Mouse (Mus musculus) hindbrain, postnatal 0 days (tissue): ENCODE measurements at regions not wholly inside any gene's neighbourhood (a gene's known extent, or its start where the extent isn't known, plus 50 kb on each side); places are given as distances from the start of the nearest gene placed in this dataset.

Experiments
- ATAC-seq: fragments of 200-750 bp; cut with Nextera tagmentation; 2 replicates; pipeline ENCODE4 v1.8.0; 2017; ENCODE audit warnings: mild to moderate bottlenecking, moderate TSS enrichment, moderate library complexity
- DNase-seq: peaks from one replicate; pipeline ENCODE4 v3.0.0-alpha.2; 2015; ENCODE audit warnings: low spot score
- H3K27ac ChIP-seq: fragments of 300-500 bp; sonication (generic); 2 replicates; pipeline ENCODE4 v1.5.1; 2014; ENCODE audit warnings: mild to moderate bottlenecking
- H3K27me3 ChIP-seq: fragments of 300-500 bp; sonication (generic); 2 replicates; pipeline ENCODE4 v1.6.1; 2014; ENCODE audit warnings: low read length, mixed read lengths; ENCODE audit not compliant: insufficient read depth
- H3K36me3 ChIP-seq: fragments of 300-500 bp; sonication (generic); 2 replicates; pipeline ENCODE4 v1.6.1; 2014; ENCODE audit warnings: low read length, mixed read lengths; ENCODE audit not compliant: insufficient read depth
- H3K4me1 ChIP-seq: fragments of 300-500 bp; sonication (generic); 2 replicates; pipeline ENCODE4 v1.6.1; 2014; ENCODE audit warnings: antibody characterized with exemption, low read length, mixed read lengths; ENCODE audit not compliant: insufficient read depth
- H3K4me2 ChIP-seq: fragments of 300-500 bp; sonication (generic); 2 replicates; pipeline ENCODE4 v1.6.1; 2014; ENCODE audit warnings: low read depth, mild to moderate bottlenecking, low read length, moderate library complexity, mixed read lengths
- H3K4me3 ChIP-seq: fragments of 300-500 bp; sonication (generic); 2 replicates; pipeline ENCODE4 v1.5.1; 2014; ENCODE audit warnings: low read length
- H3K9ac ChIP-seq: fragments of 300-500 bp; sonication (generic); replicated peaks from 2 replicates; pipeline ENCODE4 v1.6.1; 2014; ENCODE audit warnings: mild to moderate bottlenecking, low read length, moderate library complexity, mixed read lengths
- H3K9me3 ChIP-seq: fragments of 300-500 bp; sonication (generic); 2 replicates; pipeline ENCODE4 v1.6.1; 2016; ENCODE audit warnings: low read length, mixed read lengths
- CTCF ChIP-seq: IDR thresholded peaks from 2 replicates; pipeline ENCODE4 v1.5.1; 2016; ENCODE audit warnings: antibody characterized with exemption, control low read depth, low read depth
- WGBS: fragments of 180-500 bp; shearing (Covaris S2); extraction: QIAGEN DNeasy Blood & Tissue Kit; methylation state at CpG from one replicate; pipeline ENCODE4 v1.1.7; 2014; 5-methylcytosine and 5-hydroxymethylcytosine counted together

GRCm38 (mm10) chr2:118050326-118050725 is 61.4 kb upstream of the Thbs1 start:
- H3K4me2 ChIP-seq = no peak overlapping the region

GRCm38 (mm10) chr2:118051610-118052009 is 60.1 kb upstream of the Thbs1 start:
- H3K27me3 ChIP-seq = no peaks in the 10 kb centered on the region
- no peak for TF ChIP-seq CTCF
- H3K9ac ChIP-seq = no peak overlapping the region
- H3K4me3 ChIP-seq = no peak overlapping the region
- no peaks in the 10 kb centered on the region for H3K4me1 ChIP-seq
- no peak for ATAC-seq
- H3K9me3 ChIP-seq = no peaks in the 10 kb centered on the region
- no peak overlapping the region for H3K27ac ChIP-seq
- H3K36me3 ChIP-seq = no peaks in the 10 kb centered on the region
- no peak for DNase-seq
- H3K4me2 ChIP-seq = no peak overlapping the region
- WGBS = 95% methylated on average over 3 of the region's 3 CpGs

More at GRCm38 (mm10) chr2:118050326-118050725, 61.4 kb upstream of the Thbs1 start:
- DNase-seq = no peak
- Histone ChIP-seq H3K4me3 (no peak overlapping the region), H3K36me3 (no peaks in the 10 kb centered on the region), H3K4me1 (no peaks in the 10 kb centered on the region), H3K9ac (no peak overlapping the region), H3K27ac (no peak overlapping the region), H3K9me3 (no peaks in the 10 kb centered on the region), H3K27me3 (no peaks in the 10 kb centered on the region)
- 89% methylated on average over 2 of the region's 2 CpGs for WGBS
- TF ChIP-seq CTCF = no peak
- no peak for ATAC-seq

- no peak overlapping the region for H3K9ac ChIP-seq
- H3K9me3 ChIP-seq = no peaks in the 10 kb centered on the region
- no peak for TF ChIP-seq CTCF
- H3K36me3 ChIP-seq = no peaks in the 10 kb centered on the region
- DNase-seq (no peak), ATAC-seq (no peak)
- no peak overlapping the region for H3K4me2 ChIP-seq
- H3K4me3 ChIP-seq = no peak overlapping the region
- no peak overlapping the region for H3K27ac ChIP-seq
- no peaks in the 10 kb centered on the region for H3K27me3 ChIP-seq
- no peaks in the 10 kb centered on the region for H3K4me1 ChIP-seq
- WGBS = 94% methylated on average over 4 of the region's 4 CpGs
These were observed 58.2 kb upstream of the Thbs1 start for GRCm38 (mm10) chr2:118053512-118053911.

- no peak for TF ChIP-seq CTCF
- no peak overlapping the region for H3K4me3 ChIP-seq
- no peak for ATAC-seq
- H3K4me2 ChIP-seq = no peak overlapping the region
- H3K27me3 ChIP-seq = no peaks in the 10 kb centered on the region
- H3K36me3 ChIP-seq = no peaks in the 10 kb centered on the region
- H3K27ac ChIP-seq = no peak overlapping the region
- H3K4me1 ChIP-seq = no peaks in the 10 kb centered on the region
- no peak overlapping the region for H3K9ac ChIP-seq
- H3K9me3 ChIP-seq = no peaks in the 10 kb centered on the region
- no peak for DNase-seq
- WGBS = 86% methylated on average over 6 of the region's 6 CpGs
These were observed 52.9 kb upstream of the Thbs1 start for GRCm38 (mm10) chr2:118058654-118059395.

GRCm38 (mm10) chr2:118061291-118061690 is 50.4 kb upstream of the Thbs1 start:
- no peak overlapping the region for H3K4me3 ChIP-seq
- no peaks in the 10 kb centered on the region for H3K36me3 ChIP-seq
- H3K27ac ChIP-seq = no peak overlapping the region
- H3K4me1 ChIP-seq = no peaks in the 10 kb centered on the region
- no peak overlapping the region for H3K4me2 ChIP-seq
- TF ChIP-seq CTCF = no peak
- DNase-seq (peak; percentile 37), ATAC-seq (0 out of 2 replicates have a peak, but pooled peaks have one; percentile 53)
- no peak overlapping the region for H3K9ac ChIP-seq
- no peaks in the 10 kb centered on the region for H3K9me3 ChIP-seq
- no peaks in the 10 kb centered on the region for H3K27me3 ChIP-seq
- WGBS = 61% methylated on average over 5 of the region's 5 CpGs
